Mouse (Mus musculus) erythroblast, embryonic 14.5 days (primary cell): ENCODE data around the gene Lrrc8a.

Source experiments
- GATA1 ChIP-seq: IDR thresholded peaks from 2 replicates; pipeline ENCODE4 v1.6.1; 2012; ENCODE audit warnings: low read length, inconsistent platforms, mixed read lengths
- TAL1 ChIP-seq: IDR thresholded peaks from 3 replicates; pipeline ENCODE4 v1.6.1; 2012; ENCODE audit warnings: low read length, inconsistent platforms, mixed read lengths

DNA sequence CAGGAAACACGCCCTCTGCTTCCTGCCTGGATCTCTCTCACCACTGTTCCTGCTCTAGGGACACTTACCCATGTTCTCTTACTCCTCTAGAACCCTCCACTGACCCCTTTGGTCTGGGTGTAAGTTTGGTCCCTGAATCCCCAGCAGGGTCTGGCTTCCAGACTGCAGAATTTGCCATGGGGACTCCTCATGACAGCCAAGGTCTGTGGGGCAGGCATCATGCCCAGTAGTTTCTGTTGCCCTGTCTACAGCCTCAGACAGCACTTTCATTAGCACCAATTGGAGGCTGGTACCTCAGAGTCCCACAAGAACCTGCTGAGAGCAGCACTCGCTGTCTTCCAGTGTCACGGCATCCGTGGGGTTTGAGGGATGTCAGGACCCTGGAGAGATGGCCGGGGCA is 29.6 kb upstream of the Lrrc8a start:
- TF ChIP-seq GATA1 (no peak), TAL1 (no peak)
